Mouse (Mus musculus): ENCODE data around the gene Olfr847. TPM values are rescaled to one million over a fixed set of nuclear protein-coding genes. Genes with fewer than 3 reads are reported as not detected.

Gene Olfr847
- not detected in 2 replicates for polyA plus RNA-seq (2016; fragmentation: Nextera tagmentation; extraction: Ambion mirVana)

DNA sequence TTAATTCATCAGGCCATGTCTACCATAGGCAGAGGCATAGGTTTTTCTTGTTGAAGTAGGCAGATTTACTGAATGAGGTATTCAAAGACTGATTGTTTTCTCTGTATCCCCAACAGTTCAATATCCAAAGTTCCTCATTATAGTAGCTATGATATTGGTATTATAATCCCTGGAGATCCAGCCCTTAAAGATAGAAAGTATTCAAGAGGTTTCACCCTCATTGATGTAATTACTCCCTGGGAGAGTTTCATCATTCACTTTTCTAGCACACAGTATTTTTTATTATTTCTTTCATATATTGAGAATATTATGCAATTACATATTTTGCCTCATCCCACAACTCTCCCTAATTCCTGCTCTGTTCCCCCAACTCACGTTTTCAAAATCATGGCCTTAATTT is at the start of gene Olfr847:
Olfr847 (minus strand) TSS at position 101 of the 400 bp plus-strand sequence.
- Histone ChIP-seq H3K4me1 (no peaks in the 10 kb centered on the region), H3K27ac (no peak within 1 kb of the TSS), H3K9me3 (peaks cover 10% of the 10 kb centered on the region), H3K36me3 (replicated peaks) (no peaks in the 10 kb centered on the region), H3K27me3 (ENCODE audit: poor library complexity, severe bottlenecking) (no peaks in the 10 kb centered on the region), H3K4me3 (no peak within 1 kb of the TSS)
- WGBS = 65% methylated on average over 1 of the region's 1 CpGs
- DNase-seq (ENCODE audit: extremely low spot score, low spot score) = no peak

GRCm38 (mm10) chr9:19363905-19364304 is 14.6 kb downstream of the Olfr847 start, which contains the start of gene Olfr846:
Gene Olfr846, minus strand, starts transcription at chr9:19364005.
- DNase-seq (ENCODE audit: extremely low spot score, low spot score) = no peak
- no peaks in the 10 kb centered on the region for H3K4me1 ChIP-seq
- peaks cover 28% of the 10 kb centered on the region for H3K9me3 ChIP-seq
- WGBS = 61% methylated on average over 1 of the region's 1 CpGs
- no peak within 1 kb of the TSS for H3K27ac ChIP-seq
- no peaks in the 10 kb centered on the region for H3K27me3 ChIP-seq (ENCODE audit: poor library complexity, severe bottlenecking)
- H3K36me3 ChIP-seq (replicated peaks) = no peaks in the 10 kb centered on the region
- no peak within 1 kb of the TSS for H3K4me3 ChIP-seq

- no peaks in the 10 kb centered on the region for H3K4me1 ChIP-seq
- 90% methylated on average over 1 of the region's 1 CpGs for WGBS
- no peaks in the 10 kb centered on the region for H3K27me3 ChIP-seq (ENCODE audit: poor library complexity, severe bottlenecking)
- H3K4me3 ChIP-seq = no peak within 1 kb of the TSS
- H3K27ac ChIP-seq = no peak within 1 kb of the TSS
- H3K9me3 ChIP-seq = peaks cover 7% of the 10 kb centered on the region; the same call in 1 of the 2 replicates
- DNase-seq (ENCODE audit: extremely low spot score, low spot score) = no peak
- H3K36me3 ChIP-seq (replicated peaks) = no peaks in the 10 kb centered on the region
Measured at GRCm38 (mm10) chr9:19336157-19336556, 42.3 kb downstream of the Olfr847 start, which contains the start of gene Olfr845. Gene Olfr845, plus strand, starts transcription at chr9:19336457.

Other genes starting within 250 kb of the Olfr847 start
- not detected in 2 replicates for gene Olfr837, start 242.4 kb downstream of the Olfr847 start, polyA plus RNA-seq (2016; fragmentation: Nextera tagmentation; extraction: Ambion mirVana)
- not detected in 2 replicates for gene Olfr839-ps1, start 201.4 kb downstream of the Olfr847 start, polyA plus RNA-seq (2016; fragmentation: Nextera tagmentation; extraction: Ambion mirVana)
- gene Olfr843, start 126.7 kb downstream of the Olfr847 start, polyA plus RNA-seq (2016; fragmentation: Nextera tagmentation; extraction: Ambion mirVana) = not detected in 2 replicates
- gene Olfr844, start 62.3 kb downstream of the Olfr847 start, polyA plus RNA-seq (2016; fragmentation: Nextera tagmentation; extraction: Ambion mirVana) = not detected in 2 replicates
- gene Olfr845, start 42.2 kb downstream of the Olfr847 start, polyA plus RNA-seq (2016; fragmentation: Nextera tagmentation; extraction: Ambion mirVana) = not detected in 2 replicates
- not detected in 2 replicates for gene Olfr846, start 14.7 kb downstream of the Olfr847 start, polyA plus RNA-seq (2016; fragmentation: Nextera tagmentation; extraction: Ambion mirVana)
- not detected in 2 replicates for gene Olfr849, start 61.6 kb upstream of the Olfr847 start, polyA plus RNA-seq (2016; fragmentation: Nextera tagmentation; extraction: Ambion mirVana)
- gene Olfr850, start 99.6 kb upstream of the Olfr847 start, polyA plus RNA-seq (2016; fragmentation: Nextera tagmentation; extraction: Ambion mirVana) = not detected in 2 replicates
- gene Olfr851, start 114.6 kb upstream of the Olfr847 start, polyA plus RNA-seq (2016; fragmentation: Nextera tagmentation; extraction: Ambion mirVana) = not detected in 2 replicates
- not detected in 2 replicates for gene Olfr853, start 162.4 kb upstream of the Olfr847 start, polyA plus RNA-seq (2016; fragmentation: Nextera tagmentation; extraction: Ambion mirVana)
- gene Olfr854, start 188.7 kb upstream of the Olfr847 start, polyA plus RNA-seq (2016; fragmentation: Nextera tagmentation; extraction: Ambion mirVana) = not detected in 2 replicates
- gene Olfr855, start 203.9 kb upstream of the Olfr847 start, polyA plus RNA-seq (2016; fragmentation: Nextera tagmentation; extraction: Ambion mirVana) = not detected in 2 replicates
- gene Zfp317, start 243.4 kb upstream of the Olfr847 start, polyA plus RNA-seq (2016; fragmentation: Nextera tagmentation; extraction: Ambion mirVana) = 38.6 and 38.7 TPM in 2 replicates

Data from forebrain, embryonic 10.5 days (tissue).